Mouse (Mus musculus) heart, embryonic 14.5 days (tissue): Measurements from ENCODE around the gene Cep95. TPM values are rescaled to one million over a fixed set of nuclear protein-coding genes. Genes with fewer than 3 reads are reported as not detected.
"Not testable (repeated sequence)": the region's sequence is repeated elsewhere in the genome, so short reads cannot be mapped to it uniquely, and the experiment has no call there.

Source experiments
- ATAC-seq: fragments of 200-750 bp; cut with Nextera tagmentation; 2 replicates; pipeline ENCODE4 v1.8.0; 2017; ENCODE audit warnings: low read depth, moderate TSS enrichment; ENCODE audit not compliant: insufficient number of reproducible peaks, insufficient read depth, low FRiP score
- H3K27ac ChIP-seq, 2 experiments: fragments of 200-500 bp in 1 of 2; fragments of 300-500 bp in 1 of 2; sonication (generic) in 1 of 2; replicated peaks in 1 of 2; 2 replicates each; pipeline ENCODE4 v1.5.1; 2012 to 2014; ENCODE audit warnings: low read depth in 2 of 2, low read length in 2 of 2, control low read depth in 1 of 2, mild to moderate bottlenecking in 1 of 2, mixed read lengths in 1 of 2; ENCODE audit not compliant: control insufficient read depth in 1 of 2, insufficient read depth in 1 of 2
- H3K27me3 ChIP-seq: fragments of 300-500 bp; sonication (generic); 2 replicates; pipeline ENCODE4 v1.6.1; 2014; ENCODE audit warnings: mild to moderate bottlenecking, low read length, control low read depth; ENCODE audit not compliant: control insufficient read depth, insufficient read depth
- H3K36me3 ChIP-seq: fragments of 300-500 bp; sonication (generic); 2 replicates; pipeline ENCODE4 v1.6.1; 2014; ENCODE audit warnings: mild to moderate bottlenecking, control low read depth, low read length, mixed read lengths; ENCODE audit not compliant: control insufficient read depth, insufficient read depth
- H3K4me1 ChIP-seq, 2 experiments: fragments of 200-500 bp in 1 of 2; fragments of 300-500 bp in 1 of 2; sonication (generic) in 1 of 2; 2 replicates each; pipeline ENCODE4 v1.6.1; 2012 to 2014; ENCODE audit warnings: low read length in 2 of 2, control low read depth in 1 of 2, mixed read lengths in 1 of 2; ENCODE audit not compliant: control insufficient read depth in 2 of 2, insufficient read depth in 2 of 2
- H3K4me2 ChIP-seq: fragments of 300-500 bp; sonication (generic); 2 replicates; pipeline ENCODE4 v1.6.1; 2014; ENCODE audit warnings: mild to moderate bottlenecking, low read length
- H3K4me3 ChIP-seq, 2 experiments: fragments of 200-500 bp in 1 of 2; fragments of 300-500 bp in 1 of 2; sonication (generic) in 1 of 2; 2 replicates each; pipeline ENCODE4 v1.5.1; 2012 to 2014; ENCODE audit warnings: low read length in 2 of 2, mild to moderate bottlenecking in 2 of 2, control low read depth in 1 of 2, low read depth in 1 of 2, moderate library complexity in 1 of 2; ENCODE audit not compliant: control insufficient read depth in 1 of 2, insufficient read depth in 1 of 2
- H3K9ac ChIP-seq: fragments of 300-500 bp; sonication (generic); 2 replicates; pipeline ENCODE4 v1.6.1; 2014; ENCODE audit warnings: mild to moderate bottlenecking, low read length
- H3K9me3 ChIP-seq: fragments of 300-500 bp; sonication (generic); 2 replicates; pipeline ENCODE4 v1.6.1; 2016; ENCODE audit warnings: low read length, control low read depth; ENCODE audit not compliant: control insufficient read depth
- WGBS: fragments of 180-500 bp; shearing (Covaris S2); extraction: QIAGEN DNeasy Blood & Tissue Kit; methylation state at CpG from one replicate; pipeline ENCODE4 v1.1.7; 2014; 5-methylcytosine and 5-hydroxymethylcytosine counted together
- polyA plus RNA-seq: library from polyadenylated mRNA; unstranded; fragments of >200 nt; fragmentation: Nextera tagmentation; extraction: Ambion mirVana; gene quantifications from 2 replicates; pipeline ENCODE4 v1.2.1, GENCODE M21; 2014

The Cep95 gene
- polyA plus RNA-seq, 1 experiment from 2014 or later = 14.4 TPM

DNA sequence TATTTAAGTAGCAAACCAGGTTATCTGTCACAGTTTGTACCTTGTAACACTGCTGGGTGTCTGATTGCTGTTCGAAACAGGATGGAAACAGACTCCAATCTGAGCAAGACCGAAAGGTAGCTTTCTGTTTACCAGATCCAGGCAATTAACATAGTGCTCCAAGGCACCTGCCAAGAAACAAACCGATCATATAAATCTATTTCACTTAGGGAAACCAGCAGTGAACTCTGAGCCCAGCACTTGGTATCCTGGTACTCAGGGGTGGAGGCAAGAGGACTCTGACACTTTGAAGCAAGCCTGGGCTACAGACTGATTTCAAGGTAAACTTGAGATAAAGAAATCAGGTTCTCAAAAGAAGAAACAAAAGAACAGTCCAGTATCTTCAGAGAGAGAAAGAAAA lies 11.7 kb upstream of the Cep95 start:
- no peak overlapping the region for H3K4me3 ChIP-seq
- peaks cover 0 to 13% of the 10 kb centered on the region in 2 experiments; a peak in 1 of 4 replicates for H3K4me1 ChIP-seq
- 91% methylated on average over 3 of the region's 3 CpGs for WGBS
- no peak for ATAC-seq
- 0 out of 2 replicates have a peak overlapping the region, but pooled peaks have one; percentile 4 for H3K4me2 ChIP-seq
- H3K36me3 ChIP-seq = peaks cover 75% of the 10 kb centered on the region
- no peak overlapping the region for H3K27ac ChIP-seq
- no peaks in the 10 kb centered on the region for H3K9me3 ChIP-seq
- H3K9ac ChIP-seq = 0 out of 2 replicates have a peak overlapping the region, but pooled peaks have one; percentile 34
- H3K27me3 ChIP-seq = no peaks in the 10 kb centered on the region

DNA sequence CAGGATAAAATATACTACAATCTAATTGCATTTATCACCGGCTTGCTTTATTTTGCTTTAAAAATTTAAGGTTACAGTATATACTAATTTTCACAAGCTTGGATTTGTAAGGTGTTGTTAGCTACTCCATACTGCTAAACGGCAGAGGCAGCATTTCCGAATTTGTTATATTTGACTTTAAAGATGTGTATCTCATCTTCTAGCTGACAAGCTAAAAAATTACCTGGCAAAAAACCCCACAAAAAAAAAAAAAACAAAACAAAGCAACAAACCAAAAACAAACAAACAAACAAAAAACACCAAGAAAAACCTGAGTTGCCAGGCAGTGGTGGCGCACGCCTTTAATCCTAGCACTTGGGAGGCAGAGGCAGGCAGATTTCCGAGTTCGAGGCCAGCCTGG lies 10.9 kb upstream of the Cep95 start:
- H3K4me2 ChIP-seq = peak overlapping the region; percentile 79
- no peaks in the 10 kb centered on the region for H3K27me3 ChIP-seq
- no peak overlapping the region for H3K27ac ChIP-seq
- H3K9me3 ChIP-seq = no peaks in the 10 kb centered on the region
- peaks cover 75% of the 10 kb centered on the region for H3K36me3 ChIP-seq
- H3K4me3 ChIP-seq = 0 out of 4 replicates have a peak overlapping the region, but pooled peaks of 1 of the 2 experiments have one; percentile 68
- H3K9ac ChIP-seq = peak overlapping the region; percentile 25; the same call in 1 of the 2 replicates
- peaks cover 0 to 13% of the 10 kb centered on the region in 2 experiments; a peak in 1 of 4 replicates for H3K4me1 ChIP-seq
- ATAC-seq = no peak
- 89% methylated on average over 7 of the region's 7 CpGs for WGBS

- Histone ChIP-seq H3K27me3 (no peaks in the 10 kb centered on the region), H3K9me3 (no peaks in the 10 kb centered on the region), H3K9ac (peak overlapping the region; percentile 87), H3K27ac (peak overlapping the region; percentile 81 to 97), H3K4me1 (peaks cover 0 to 13% of the 10 kb centered on the region in 2 experiments; a peak in 1 of 4 replicates), H3K36me3 (peaks cover 75% of the 10 kb centered on the region), H3K4me3 (peak overlapping the region; percentile 59 to 68), H3K4me2 (peak overlapping the region; percentile 79)
- 3% methylated on average over 39 of the region's 39 CpGs for WGBS
- ATAC-seq = peak; percentile 0; the same call in 1 of the 2 replicates
Observed at GRCm38 (mm10) chr11:106778589-106779387, 10.3 kb upstream of the Cep95 start.

- H3K4me2 ChIP-seq = peak within 1 kb of the TSS; percentile 79
- H3K4me1 ChIP-seq = peaks cover 0 to 13% of the 10 kb centered on the region in 2 experiments; a peak in 1 of 4 replicates
- ATAC-seq = peak; percentile 96
- no peaks in the 10 kb centered on the region for H3K27me3 ChIP-seq
- peak within 1 kb of the TSS; percentile 59 to 68 for H3K4me3 ChIP-seq
- H3K9me3 ChIP-seq = no peaks in the 10 kb centered on the region
- peaks cover 75% of the 10 kb centered on the region for H3K36me3 ChIP-seq
- WGBS = 2% methylated on average over 30 of the region's 30 CpGs
- H3K9ac ChIP-seq = peak within 1 kb of the TSS; percentile 87
- H3K27ac ChIP-seq = peak within 1 kb of the TSS; percentile 81 to 97
Observed at GRCm38 (mm10) chr11:106779388-106780088, 9.5 kb upstream of the Cep95 start, which contains the start of gene Polg2. TSS of gene Polg2 (minus strand) at chr11:106779537.

DNA sequence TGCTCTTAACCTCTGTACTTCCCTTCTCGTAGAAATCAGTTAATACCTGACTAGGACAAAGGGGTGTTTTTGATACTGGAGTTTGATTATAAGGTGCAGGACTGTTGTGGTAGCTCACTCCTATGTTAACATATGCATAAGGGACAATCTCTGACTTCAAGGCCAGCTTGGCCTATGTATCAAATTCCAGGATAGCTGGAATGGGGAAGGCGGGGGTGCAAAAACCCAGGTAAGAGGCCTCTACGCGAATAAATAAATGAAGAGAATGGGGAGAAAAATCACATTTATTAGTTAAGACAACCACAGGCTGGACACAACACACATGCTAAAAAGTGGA lies 9.0 kb upstream of the Cep95 start:
- H3K36me3 ChIP-seq = peaks cover 75% of the 10 kb centered on the region
- 70% methylated on average over 4 of the region's 4 CpGs for WGBS
- peak overlapping the region; percentile 81 to 97; a peak in 3 of 4 replicates for H3K27ac ChIP-seq
- peak overlapping the region; percentile 79 for H3K4me2 ChIP-seq
- no peaks in the 10 kb centered on the region for H3K27me3 ChIP-seq
- H3K9me3 ChIP-seq = no peaks in the 10 kb centered on the region
- ATAC-seq = no peak
- H3K4me1 ChIP-seq = peaks cover 0 to 13% of the 10 kb centered on the region in 2 experiments; a peak in 1 of 4 replicates
- peak overlapping the region in 1 of 2 experiments; percentile 68; a peak in 1 of 4 replicates for H3K4me3 ChIP-seq
- peak overlapping the region; percentile 87; the same call in 1 of the 2 replicates for H3K9ac ChIP-seq

- ATAC-seq = no peak
- Histone ChIP-seq H3K9me3 (no peaks in the 10 kb centered on the region), H3K4me3 (no peak overlapping the region), H3K9ac (no peak overlapping the region; the same call in 1 of the 2 replicates), H3K4me2 (no peak overlapping the region), H3K27ac (no peak overlapping the region; a peak in 1 of 4 replicates), H3K36me3 (peaks cover 75% of the 10 kb centered on the region), H3K4me1 (peaks cover 0 to 19% of the 10 kb centered on the region in 2 experiments; a peak in 2 of 4 replicates), H3K27me3 (no peaks in the 10 kb centered on the region)
- 75% methylated on average over 6 of the region's 6 CpGs for WGBS
Observed at GRCm38 (mm10) chr11:106780590-106781220, 8.3 kb upstream of the Cep95 start.

GRCm38 (mm10) chr11:106782271-106782670 lies 6.8 kb upstream of the Cep95 start:
- Histone ChIP-seq H3K4me1 (peaks cover 0 to 29% of the 10 kb centered on the region in 2 experiments; a peak in 2 of 4 replicates), H3K36me3 (peaks cover 77% of the 10 kb centered on the region)
- H3K9me3 ChIP-seq, H3K27ac ChIP-seq, H3K27me3 ChIP-seq, H3K4me3 ChIP-seq, H3K9ac ChIP-seq, ATAC-seq, H3K4me2 ChIP-seq: not testable (repeated sequence)
- 84% methylated on average over 7 of the region's 7 CpGs for WGBS
